Mouse (Mus musculus) cerebellum, adult 8-10 months (tissue): ENCODE results near the gene Scap.
"Not testable (repeated sequence)": the region's sequence is repeated elsewhere in the genome, so short reads cannot be mapped to it uniquely, and the experiment has no call there.

Source experiments
- DNase-seq: peaks from one replicate; pipeline ENCODE4 v3.0.0; 2022

Gene Scap

DNA sequence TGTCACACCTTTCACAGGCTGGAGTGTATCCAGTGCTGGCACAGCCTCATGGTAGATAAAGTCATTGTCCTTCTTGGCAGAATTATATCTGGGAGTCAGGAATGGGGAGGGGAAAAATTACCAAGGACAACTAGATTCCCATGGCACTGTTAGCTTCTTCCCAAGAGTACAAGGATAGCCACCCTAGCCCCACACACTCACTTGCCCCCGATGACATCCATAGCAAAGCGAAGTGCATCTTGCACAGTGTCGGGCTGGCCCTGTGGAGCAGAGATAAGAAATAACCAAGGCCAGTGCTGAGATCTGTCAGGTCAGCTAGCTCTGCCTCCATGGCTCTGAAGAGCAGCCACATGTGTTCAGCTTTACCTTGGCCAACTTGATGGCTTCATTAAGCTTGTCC lies 57.8 kb downstream of the Scap start:
- DNase-seq: no peak

DNA sequence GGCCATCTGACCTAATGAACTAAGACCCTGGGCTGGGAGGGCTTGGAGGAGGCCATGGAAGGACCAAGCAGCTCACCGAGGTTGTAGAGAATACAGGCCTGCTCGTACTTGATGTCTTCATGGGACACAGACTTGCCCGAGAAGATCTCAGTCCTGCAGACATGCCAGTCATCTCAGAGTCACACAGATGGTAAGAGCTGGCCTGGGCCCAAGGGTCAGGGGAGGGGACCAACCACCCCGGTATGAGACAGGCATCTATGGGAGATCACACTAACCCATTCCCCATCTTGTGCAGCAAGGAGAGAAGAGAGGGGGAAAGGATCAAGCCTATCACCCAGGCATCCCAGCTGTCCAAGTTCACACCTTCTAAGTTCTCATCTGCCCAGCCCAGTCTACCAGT lies 60.2 kb downstream of the Scap start:
- DNase-seq: no peak

DNA sequence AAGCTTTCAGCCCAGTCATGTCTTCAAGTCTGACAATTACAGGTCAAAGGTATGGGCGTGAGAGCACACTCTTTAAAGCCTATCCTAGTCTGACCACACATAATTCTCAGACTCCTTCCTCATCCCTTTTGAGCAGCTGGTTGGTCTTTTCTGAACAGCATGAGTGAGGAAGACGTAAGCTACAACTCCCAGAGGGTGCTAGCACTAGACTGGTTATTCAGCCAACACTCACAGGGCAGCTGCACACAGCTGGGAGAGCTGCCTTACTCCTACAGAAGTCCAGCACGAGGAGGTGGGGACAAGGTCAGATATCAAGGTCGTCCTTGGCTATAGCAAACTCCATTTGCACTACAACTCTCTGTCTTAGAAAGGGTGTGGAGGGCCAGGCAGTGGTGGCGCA lies 67.6 kb downstream of the Scap start:
- no peak for DNase-seq

DNA sequence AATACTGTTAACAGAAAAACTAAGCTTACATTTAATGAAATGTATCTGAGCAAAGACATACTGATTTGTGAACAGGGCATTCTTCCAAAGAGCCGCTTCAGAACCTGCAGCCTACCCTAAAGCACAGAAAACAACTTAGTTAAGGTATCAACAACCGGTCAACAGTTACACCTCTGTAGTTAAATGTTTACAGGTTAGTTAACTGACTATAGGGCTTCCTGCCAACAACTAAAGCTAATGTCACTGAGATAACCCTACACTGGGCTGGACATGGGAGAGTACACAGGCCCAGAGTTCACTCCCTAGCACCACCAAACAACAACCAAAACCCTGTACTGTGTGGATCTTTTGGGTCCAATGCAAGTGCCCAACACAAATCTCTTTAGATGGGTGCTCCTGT lies 69.6 kb downstream of the Scap start:
- DNase-seq: no peak

- DNase-seq: not testable (repeated sequence)
These were observed 70.2 kb downstream of the Scap start for GRCm38 (mm10) chr9:110403240-110403639.

- no peak for DNase-seq
These were observed 74.4 kb downstream of the Scap start for GRCm38 (mm10) chr9:110407311-110408098.

DNA sequence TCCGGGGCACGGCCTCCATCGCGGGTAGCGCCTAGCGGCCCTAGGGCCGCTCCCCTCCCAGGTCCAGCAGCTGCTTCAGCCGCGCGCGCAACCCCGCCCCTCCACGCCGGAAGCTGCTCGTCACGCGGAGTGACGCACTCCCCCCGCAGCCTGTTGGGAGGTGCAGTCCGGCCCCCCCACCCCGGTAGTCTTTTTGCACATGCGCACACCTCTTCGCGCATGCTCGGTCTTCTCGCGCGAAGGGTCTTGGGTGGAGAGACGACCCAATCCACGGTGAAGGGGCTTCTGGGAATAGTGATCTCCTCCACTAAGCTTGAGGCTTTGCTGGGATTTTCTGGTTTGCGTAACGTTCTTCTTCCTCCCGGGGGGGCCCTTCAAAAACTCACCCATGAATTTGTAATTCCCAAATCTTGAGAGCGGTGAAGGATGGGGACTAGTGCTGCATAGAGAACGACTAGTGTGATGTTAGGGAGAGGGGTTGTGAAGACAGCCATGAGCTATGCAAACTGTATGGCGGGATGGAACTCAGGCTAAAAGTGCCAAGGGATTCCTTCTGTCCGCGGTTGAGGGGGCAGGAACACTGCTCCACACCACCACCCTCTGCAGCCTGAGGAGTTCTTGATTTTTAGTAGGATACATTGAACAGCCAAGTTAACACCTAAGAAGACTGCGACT lies 75.1 kb downstream of the Scap start, which contains the start of gene Ptpn23:
TSS of gene Ptpn23 (minus strand) at position 115 of the 675 bp plus-strand sequence.
- peak; percentile 91 for DNase-seq

DNA sequence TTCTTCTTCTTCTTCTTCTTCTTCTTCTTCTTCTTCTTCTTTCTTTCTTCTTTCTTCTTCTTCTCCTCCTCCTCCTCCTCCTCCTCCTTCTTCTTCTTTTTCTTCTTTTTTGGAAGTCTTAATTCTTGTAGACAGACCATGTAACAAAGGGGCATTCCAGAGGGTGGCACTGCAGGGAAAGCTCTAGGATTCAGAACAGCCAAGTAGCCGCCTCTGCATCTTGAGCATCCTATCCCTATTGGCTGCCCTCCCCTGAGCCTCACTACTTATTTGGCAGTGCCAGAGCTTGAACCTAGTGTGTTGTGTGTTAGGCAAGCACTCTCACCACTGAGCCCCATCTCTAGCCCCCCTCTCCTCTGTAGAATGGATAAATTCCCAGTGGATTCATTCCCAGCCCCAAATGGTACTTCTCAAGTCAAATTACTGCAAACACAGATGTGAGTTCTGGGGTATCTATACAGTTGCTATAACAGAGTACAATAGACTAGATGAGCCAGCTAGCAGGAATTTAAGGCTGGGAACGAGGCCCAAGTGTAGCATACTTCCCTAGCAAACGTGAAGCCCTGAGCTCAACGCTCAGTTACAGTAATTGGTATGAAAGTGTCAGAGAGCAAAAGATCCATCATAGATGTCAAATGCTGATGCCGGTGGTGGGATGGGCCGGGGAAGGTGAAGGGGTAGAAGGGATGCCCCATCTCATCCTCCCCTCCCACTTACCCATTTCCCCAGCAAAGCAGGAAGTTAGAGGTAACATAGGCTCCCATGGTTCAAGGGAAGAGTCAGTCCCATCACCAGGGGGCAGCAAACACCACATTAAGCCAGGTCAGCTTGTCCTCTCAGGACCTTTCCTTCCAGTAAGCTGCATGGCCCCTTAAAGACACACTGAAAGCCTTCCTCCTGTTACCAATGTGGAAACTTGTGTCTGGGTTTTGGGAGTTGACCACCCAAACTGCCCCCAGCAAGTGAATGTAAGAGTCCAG lies 78.1 kb downstream of the Scap start:
- peak; percentile 67 for DNase-seq

GRCm38 (mm10) chr9:110412926-110413325 lies 79.8 kb downstream of the Scap start:
- no peak for DNase-seq

DNA sequence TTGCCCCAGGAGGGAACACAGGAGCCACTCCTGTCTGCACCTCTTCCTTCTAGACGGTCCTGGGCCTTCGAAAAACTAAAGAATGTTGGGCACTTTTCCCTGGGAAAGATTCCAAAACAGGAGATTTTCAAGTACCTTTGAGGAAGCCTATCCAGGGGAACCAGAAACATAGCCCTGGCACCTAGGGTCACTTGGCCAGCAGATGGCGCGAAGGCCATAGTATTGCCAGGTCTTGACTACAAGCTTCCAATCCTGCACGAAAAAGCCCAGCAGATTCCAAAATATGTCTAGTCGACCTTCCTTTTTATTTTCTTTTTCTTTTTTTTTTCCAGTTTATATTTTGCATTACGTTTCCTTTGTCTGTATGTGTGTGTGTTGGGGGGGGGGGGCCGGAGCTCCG lies 80.7 kb downstream of the Scap start:
- no peak for DNase-seq

GRCm38 (mm10) chr9:110419511-110420112 lies 86.5 kb downstream of the Scap start, which contains the start of gene Ngp:
Gene Ngp, plus strand, starts transcription at chr9:110419747.
- no peak for DNase-seq

DNA sequence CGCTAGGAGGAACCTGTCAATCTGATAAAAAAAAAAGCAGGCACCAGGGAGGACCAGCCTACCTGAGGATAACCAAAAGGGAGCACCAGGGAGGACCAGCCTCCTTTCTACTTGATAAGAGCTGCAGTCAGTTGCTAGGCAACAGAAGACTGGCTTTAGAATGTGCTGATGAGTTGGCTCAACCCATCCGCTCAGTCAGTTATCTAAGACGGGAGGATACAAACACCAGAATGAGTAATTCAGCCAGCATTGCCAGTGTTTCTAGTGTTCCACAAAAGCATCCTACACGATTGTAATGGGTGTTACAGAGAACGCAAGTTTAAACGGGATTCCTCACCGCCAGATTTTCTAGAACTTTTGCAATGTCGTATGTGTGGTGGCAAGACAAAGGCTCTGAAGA lies 98.2 kb downstream of the Scap start:
- DNase-seq: no peak

- DNase-seq: no peak
These were observed 100.0 kb downstream of the Scap start for GRCm38 (mm10) chr9:110433045-110433444.
